Comparison of ENCODE assay signal across 28 mouse cellular contexts in genomic region chr17:53664267-53664666, GRCm38 (mm10). TPM values are rescaled to one million over a fixed set of nuclear protein-coding genes. Genes with fewer than 3 reads are reported as not detected.
DNase-seq lines count a peak whose midpoint lies in the region; ATAC-seq and TF ChIP-seq lines count a peak whose summit lies in the region.
"Had no signal": no experiment of that assay in that cellular context is flagged by ENCODE, and none has a peak within 500 bp of the region (broad histone marks: within the 10 kb centered on the region; RNA-seq: fewer than 3 reads in every experiment).

No protein-coding gene starts in this region.

- no peak overlapping the region for H3K27ac ChIP-seq in hindbrain, embryonic 14.5 days
- H3K27ac ChIP-seq in forebrain, embryonic 12.5 days, result no peak overlapping the region
- H3K27ac ChIP-seq: embryonic facial prominence, embryonic 12.5 days; embryonic facial prominence, embryonic 15.5 days; forebrain, embryonic 13.5 days; heart, adult 2 months; heart, embryonic 10.5 days; heart, embryonic 13.5 days; hindbrain, embryonic 15.5 days had no signal

- no peaks in the 10 kb centered on the region for H3K9me3 ChIP-seq in G1E (replicated peaks)
- H3K9me3 ChIP-seq in hindbrain, embryonic 14.5 days (ENCODE audit: control insufficient read depth, low read length), result no peaks in the 10 kb centered on the region
- no peaks in the 10 kb centered on the region for H3K9me3 ChIP-seq in forebrain, embryonic 12.5 days
- H3K9me3 ChIP-seq: embryonic facial prominence, embryonic 12.5 days; embryonic facial prominence, embryonic 15.5 days; forebrain, embryonic 13.5 days; heart, embryonic 10.5 days; heart, embryonic 13.5 days; hindbrain, embryonic 15.5 days had no signal

- peaks cover 90% of the 10 kb centered on the region for H3K36me3 ChIP-seq in G1E (replicated peaks)
- H3K36me3 ChIP-seq in hindbrain, embryonic 14.5 days (replicated peaks; ENCODE audit: control insufficient read depth, insufficient read depth), result peaks cover 55% of the 10 kb centered on the region
- H3K36me3 ChIP-seq in forebrain, embryonic 12.5 days (replicated peaks), result peaks cover 27% of the 10 kb centered on the region

- H3K27me3 ChIP-seq in G1E (ENCODE audit: insufficient read depth, low read length), result no peaks in the 10 kb centered on the region
- no peaks in the 10 kb centered on the region for H3K27me3 ChIP-seq in hindbrain, embryonic 14.5 days (ENCODE audit: control insufficient read depth, insufficient read depth, low read length)
- 0 out of 2 replicates have a peak, but pooled peaks cover 3% of the 10 kb centered on the region for H3K27me3 ChIP-seq in forebrain, embryonic 12.5 days
- H3K27me3 ChIP-seq: embryonic facial prominence, embryonic 12.5 days; embryonic facial prominence, embryonic 15.5 days; forebrain, embryonic 13.5 days; heart, embryonic 13.5 days; hindbrain, embryonic 15.5 days; Patski had no signal

- no peak overlapping the region for H3K9ac ChIP-seq in hindbrain, embryonic 14.5 days
- no peak overlapping the region for H3K9ac ChIP-seq in forebrain, embryonic 12.5 days
- H3K9ac ChIP-seq: embryonic facial prominence, embryonic 12.5 days; embryonic facial prominence, embryonic 15.5 days; forebrain, embryonic 13.5 days; heart, embryonic 13.5 days; hindbrain, embryonic 15.5 days had no signal

- H3K4me1 ChIP-seq in G1E (ENCODE audit: insufficient read depth, low read depth, low read length), result no peaks in the 10 kb centered on the region; the same call in 1 of the 2 replicates
- H3K4me1 ChIP-seq in hindbrain, embryonic 14.5 days (replicated peaks; ENCODE audit: control insufficient read depth, insufficient read depth, low read length), result no peaks in the 10 kb centered on the region
- H3K4me1 ChIP-seq in forebrain, embryonic 12.5 days, result peaks cover 8% of the 10 kb centered on the region
- H3K4me1 ChIP-seq: embryonic facial prominence, embryonic 12.5 days; embryonic facial prominence, embryonic 15.5 days; heart, embryonic 10.5 days had no signal

- peak; percentile 48; the same call in 1 of the 2 replicates for ATAC-seq in G1E (ENCODE audit: extremely low read depth, insufficient number of reproducible peaks, low FRiP score, poor library complexity, severe bottlenecking)
- ATAC-seq in hindbrain, embryonic 14.5 days (ENCODE audit: low FRiP score), result no peak
- ATAC-seq in forebrain, embryonic 12.5 days (ENCODE audit: low FRiP score), result no peak
- ATAC-seq: intestine, embryonic 16.5 days; Patski had no signal

- no peak overlapping the region for H3K4me3 ChIP-seq in G1E (ENCODE audit: low read depth, low read length)
- no peak overlapping the region for H3K4me3 ChIP-seq in hindbrain, embryonic 14.5 days (replicated peaks; ENCODE audit: low read length)
- no peak overlapping the region for H3K4me3 ChIP-seq in forebrain, embryonic 12.5 days (replicated peaks)
- H3K4me3 ChIP-seq: embryonic facial prominence, embryonic 12.5 days; embryonic facial prominence, embryonic 15.5 days; erythroblast, embryonic 14.5 days; forebrain, embryonic 13.5 days; heart, adult 2 months; heart, embryonic 10.5 days; heart, embryonic 13.5 days; hindbrain, embryonic 15.5 days had no signal

- H3K4me2 ChIP-seq in hindbrain, embryonic 14.5 days (replicated peaks), result no peak overlapping the region
- H3K4me2 ChIP-seq in forebrain, embryonic 12.5 days, result no peak overlapping the region
- H3K4me2 ChIP-seq: embryonic facial prominence, embryonic 12.5 days; embryonic facial prominence, embryonic 15.5 days; forebrain, embryonic 13.5 days; heart, embryonic 13.5 days; hindbrain, embryonic 15.5 days had no signal

- TF ChIP-seq CTCF in G1E (IDR thresholded peaks at IDR 0.05; ENCODE audit: low read depth, low read length), result no peak

- DNase-seq in 416B (ENCODE audit: low read depth) (peak; percentile 27), G1E (ENCODE audit: low spot score) (no peak)
- DNase-seq in induced T-regulatory cell, adult 2 months (ENCODE audit: low read depth), result peak; percentile 30
- DNase-seq in hindbrain, embryonic 14.5 days (ENCODE audit: low spot score), result no peak
- no peak for DNase-seq in layer of hippocampus, adult 9-10 months (ENCODE audit: low spot score)
- DNase-seq: adrenal gland, adult 2 months; adrenal gland, postnatal 14 days; cerebellum, adult 11 months; cerebellum, adult 2 months; cerebellum, adult 9-11 months; cerebellum, postnatal 25 days; gastrocnemius, postnatal 10 days; gastrocnemius, postnatal 36 days; heart, adult 2 months; heart, postnatal 14 days; heart, postnatal 4 days; kidney, adult 18-20 months had no signal

- 93% methylated on average over 3 of the region's 3 CpGs for WGBS in hindbrain, embryonic 14.5 days
- 92% methylated on average over 3 of the region's 3 CpGs for WGBS in forebrain, embryonic 12.5 days

RNA-seq across cellular contexts. Expression of gene Sgo1, which starts 24.9 kb away (rescaled TPM):
- total RNA-seq in G1E (2014; fragmentation: Nextera tagmentation) (57.4 and 69.9 TPM in 2 replicates), G1E (2017) (38.8 and 48.7 TPM in 2 replicates)
- 41.3 and 52.0 TPM in 2 replicates for polyA plus RNA-seq in G1E (2012)
- 4.4 and 5.4 TPM in 2 replicates for polyA plus RNA-seq in hindbrain, embryonic 14.5 days (2014; fragmentation: Nextera tagmentation; extraction: Ambion mirVana)
- polyA plus RNA-seq in forebrain, embryonic 12.5 days (2016; fragmentation: Nextera tagmentation; extraction: Ambion mirVana), result 53.0 and 56.3 TPM in 2 replicates
- total RNA-seq: gastrocnemius, adult 18-20 months had no signal
- polyA plus RNA-seq: adrenal gland, adult 2 months had no signal

Comparison
In these comparisons a context has a peak if more than half of its experiments do, and no peak if none do; other contexts are left out.
1. DNase-seq: peak in 416B (single experiment) and induced T-regulatory cell, adult 2 months (single experiment); none in G1E (single experiment), hindbrain, embryonic 14.5 days (single experiment) and layer of hippocampus, adult 9-10 months (single experiment).